21 mouse cellular contexts compared by ENCODE assay signal in genomic region chr4:123043858-123044257, GRCm38 (mm10).
"Had no signal": no experiment of that assay in that cellular context is flagged by ENCODE, and none has a peak within 500 bp of the region (broad histone marks: within the 10 kb centered on the region; RNA-seq: fewer than 3 reads in every experiment).

No protein-coding gene starts in this region.

- H3K9ac ChIP-seq: kidney, embryonic 15.5 days; liver, embryonic 13.5 days; lung, embryonic 14.5 days; midbrain, embryonic 13.5 days; neural tube, embryonic 13.5 days; stomach, embryonic 15.5 days had no signal

- H3K9me3 ChIP-seq: kidney, embryonic 15.5 days; liver, embryonic 13.5 days; megakaryocyte, embryonic 14.5 days; midbrain, embryonic 10.5 days; midbrain, embryonic 13.5 days; neural tube, embryonic 13.5 days; stomach, embryonic 15.5 days had no signal

- H3K4me2 ChIP-seq: kidney, embryonic 15.5 days; liver, embryonic 13.5 days; lung, embryonic 14.5 days; midbrain, embryonic 13.5 days; neural tube, embryonic 13.5 days; stomach, embryonic 15.5 days had no signal

- ATAC-seq: midbrain, embryonic 13.5 days; midbrain, embryonic 16.5 days had no signal

- H3K4me1 ChIP-seq: kidney, embryonic 15.5 days; liver, embryonic 13.5 days; midbrain, embryonic 10.5 days had no signal

- H3K27me3 ChIP-seq: kidney, embryonic 15.5 days; liver, embryonic 13.5 days; megakaryocyte, embryonic 14.5 days; midbrain, embryonic 13.5 days; neural tube, embryonic 13.5 days; stomach, embryonic 15.5 days had no signal

- H3K27ac ChIP-seq: kidney, embryonic 15.5 days; left cerebral cortex, adult 2 months; liver, embryonic 13.5 days; midbrain, embryonic 10.5 days; midbrain, embryonic 13.5 days; neural tube, embryonic 13.5 days; stomach, embryonic 15.5 days had no signal

- DNase-seq: kidney, adult 8-10 months; kidney, postnatal 14 days; kidney, postnatal 4 days; layer of hippocampus, adult 9-11 months; liver, embryonic 13.5 days; lung, embryonic 14.5 days; lung, postnatal 10 days; lung, postnatal 36 days; right cerebral cortex, adult 18-20 months; right cerebral cortex, postnatal 25 days; spleen, adult 18-20 months; thymus, postnatal 25 days had no signal

- H3K4me3 ChIP-seq: kidney, embryonic 15.5 days; left cerebral cortex, adult 2 months; liver, embryonic 13.5 days; megakaryocyte, embryonic 14.5 days; midbrain, embryonic 10.5 days; midbrain, embryonic 13.5 days; myocyte; neural tube, embryonic 13.5 days; stomach, embryonic 15.5 days had no signal
